Mouse (Mus musculus) G1E (cell line): ENCODE data around the gene Zfp760.

Experiments
- CTCF ChIP-seq: IDR thresholded peaks from 2 replicates; pipeline ENCODE4 v1.5.1; 2012; ENCODE audit warnings: low read depth, low read length, inconsistent platforms, mixed read lengths
- GATA1 ChIP-seq: IDR thresholded peaks from 2 replicates; pipeline ENCODE4 v1.6.1; 2012; ENCODE audit warnings: borderline replicate concordance, low read length, inconsistent platforms, mixed read lengths
- GATA2 ChIP-seq: IDR thresholded peaks from 2 replicates; pipeline ENCODE4 v1.6.1; 2012; ENCODE audit warnings: low read depth, low read length, inconsistent platforms, borderline replicate concordance
- POLR2AphosphoS5 ChIP-seq: IDR thresholded peaks from 2 replicates; pipeline ENCODE4 v1.6.1; 2012; ENCODE audit warnings: low read depth, low read length, inconsistent platforms; ENCODE audit not compliant: insufficient replicate concordance
- TAL1 ChIP-seq: conservative IDR thresholded peaks from 2 replicates; pipeline ENCODE4 v1.6.1; 2012; ENCODE audit warnings: low read depth, low read length, inconsistent platforms, mixed read lengths

DNA sequence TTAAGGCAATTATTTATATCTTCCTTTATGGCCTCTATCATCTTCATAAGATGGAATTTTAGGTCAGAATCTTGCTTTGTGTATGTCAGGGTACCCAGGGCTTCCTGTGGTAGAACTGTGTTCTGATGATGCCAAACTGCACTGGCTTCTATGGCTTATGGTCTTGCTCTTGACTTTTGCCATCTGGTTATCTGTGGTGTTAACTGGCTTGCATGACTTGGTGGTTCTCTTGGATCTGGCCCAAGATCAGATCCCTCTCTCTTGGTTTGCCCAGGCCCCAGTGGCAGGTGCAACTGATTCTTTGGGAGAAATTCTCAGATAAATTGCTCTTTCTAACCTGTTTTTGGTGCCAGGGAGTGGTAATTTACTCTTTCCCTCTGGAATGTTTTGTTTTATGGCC lies 11.5 kb upstream of the Zfp760 start:
- TF ChIP-seq CTCF (no peak), TAL1 (no peak), GATA1 (no peak), POLR2AphosphoS5 (no peak), GATA2 (no peak)
